Mouse (Mus musculus) forebrain, postnatal 0 days (tissue): ENCODE data around the gene Klf14. TPM values are rescaled to one million over a fixed set of nuclear protein-coding genes. Genes with fewer than 3 reads are reported as not detected.

ENCODE experiments used
- ATAC-seq: fragments of 200-750 bp; cut with Nextera tagmentation; 2 replicates; pipeline ENCODE4 v1.8.0; 2017; ENCODE audit warnings: mild to moderate bottlenecking, moderate library complexity
- DNase-seq: peaks from one replicate; pipeline ENCODE4 v3.0.0-alpha.2; 2015
- H3K27ac ChIP-seq: fragments of 300-500 bp; sonication (generic); 2 replicates; pipeline ENCODE4 v1.5.1; 2014; ENCODE audit warnings: low read depth, mild to moderate bottlenecking, antibody characterized with exemption, low read length, moderate library complexity, mixed read lengths
- H3K27me3 ChIP-seq: fragments of 300-500 bp; sonication (generic); 2 replicates; pipeline ENCODE4 v1.6.1; 2014; ENCODE audit warnings: mild to moderate bottlenecking, low read length, mixed read lengths; ENCODE audit not compliant: insufficient read depth
- H3K36me3 ChIP-seq: fragments of 300-500 bp; sonication (generic); 2 replicates; pipeline ENCODE4 v1.6.1; 2014; ENCODE audit warnings: mild to moderate bottlenecking, moderate library complexity; ENCODE audit not compliant: insufficient read depth
- H3K4me1 ChIP-seq: fragments of 300-500 bp; sonication (generic); 2 replicates; pipeline ENCODE4 v1.6.1; 2014; ENCODE audit warnings: antibody characterized with exemption; ENCODE audit not compliant: insufficient read depth
- H3K4me2 ChIP-seq: fragments of 300-500 bp; sonication (generic); 2 replicates; pipeline ENCODE4 v1.6.1; 2014; ENCODE audit warnings: low read depth, mild to moderate bottlenecking, moderate library complexity
- H3K4me3 ChIP-seq: fragments of 300-500 bp; sonication (generic); 2 replicates; pipeline ENCODE4 v1.5.1; 2014; ENCODE audit warnings: low read depth, low read length, mixed read lengths
- H3K9ac ChIP-seq: fragments of 300-500 bp; sonication (generic); 2 replicates; pipeline ENCODE4 v1.6.1; 2014; ENCODE audit warnings: mild to moderate bottlenecking
- H3K9me3 ChIP-seq: fragments of 300-500 bp; sonication (generic); 2 replicates; pipeline ENCODE4 v1.6.1; 2016; ENCODE audit warnings: low read length
- CTCF ChIP-seq: sonication (generic); IDR thresholded peaks from 2 replicates; pipeline ENCODE4 v1.5.1; 2016; ENCODE audit warnings: antibody characterized with exemption, control low read depth, low read depth
- whole genome bisulfite sequencing: fragments of 180-500 bp; shearing (Covaris S2); extraction: QIAGEN DNeasy Blood & Tissue Kit; methylation state at CpG from one replicate; pipeline ENCODE4 v1.1.7; 2014; 5-methylcytosine and 5-hydroxymethylcytosine counted together
- polyA plus RNA-seq: library from polyadenylated mRNA; unstranded; fragments of >200 nt; fragmentation: Nextera tagmentation; extraction: Ambion mirVana; gene quantifications from 2 replicates; pipeline ENCODE4 v1.2.1, GENCODE M21; 2015
- total RNA-seq: library from RNA; depleted of rRNA; stranded (reverse); fragments of >200 nt; gene quantifications from 2 replicates; pipeline ENCODE4 v1.2.3, GENCODE M21; 2014; rRNA removed

Klf14 gene
- 0.54 and 0.95 TPM in 2 replicates for total RNA-seq
- polyA plus RNA-seq, result 0.45 and 0.76 TPM in 2 replicates

DNA sequence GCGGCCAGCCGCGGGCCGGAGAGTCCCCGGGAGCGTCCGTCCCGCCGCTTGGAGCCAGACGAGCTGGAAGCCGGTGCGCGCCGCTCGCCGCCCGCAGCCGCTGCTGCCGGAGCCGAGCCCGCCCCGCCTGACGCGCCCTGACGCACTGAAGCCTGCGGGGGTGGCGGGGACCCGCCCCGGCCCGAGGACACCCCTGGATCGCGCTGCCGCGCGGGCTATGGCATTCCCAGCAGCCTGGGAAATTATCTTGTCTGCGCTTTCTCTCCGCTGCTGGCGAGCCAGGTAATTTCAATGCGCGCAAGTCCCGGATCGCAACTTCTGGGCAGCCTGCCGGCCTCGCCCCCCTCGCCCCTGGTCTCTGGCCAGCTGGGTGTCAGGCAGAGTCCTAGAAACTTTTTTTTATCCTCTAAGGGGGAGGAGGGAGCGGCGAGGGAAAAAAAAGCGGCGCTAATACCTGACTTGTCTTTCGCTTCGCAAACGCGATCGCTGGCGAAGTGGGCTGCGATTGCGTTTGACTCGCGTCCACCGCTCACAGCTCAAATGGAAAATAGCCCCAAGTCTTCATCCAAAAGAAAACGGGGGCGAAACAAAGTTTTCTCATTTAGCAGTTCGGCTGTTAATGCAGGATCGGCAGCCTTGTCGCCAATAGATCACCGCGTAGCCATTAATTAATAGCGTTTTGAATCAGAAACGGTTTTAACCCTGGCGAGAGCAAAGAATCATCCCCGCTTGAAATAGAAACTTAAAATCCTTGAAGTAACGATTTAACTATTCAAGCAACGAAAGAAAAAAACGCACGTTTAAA, at the start of gene Klf14:
Gene Klf14 (minus strand): TSS at position 343 of the 805 bp plus-strand sequence.
- Histone ChIP-seq H3K4me3 (peak within 1 kb of the TSS; percentile 44), H3K27me3 (peaks cover 65% of the 10 kb centered on the region), H3K9ac (peak within 1 kb of the TSS; percentile 14; the same call in 1 of the 2 replicates), H3K4me1 (no peaks in the 10 kb centered on the region), H3K27ac (no peak within 1 kb of the TSS), H3K9me3 (peaks cover 41% of the 10 kb centered on the region), H3K4me2 (peak within 1 kb of the TSS; percentile 65), H3K36me3 (no peaks in the 10 kb centered on the region)
- peak; percentile 65 for DNase-seq
- no peak for TF ChIP-seq CTCF
- WGBS, result 2% methylated on average over 75 of the region's 75 CpGs
- ATAC-seq, result peak; percentile 29; the same call in 1 of the 2 replicates

DNA sequence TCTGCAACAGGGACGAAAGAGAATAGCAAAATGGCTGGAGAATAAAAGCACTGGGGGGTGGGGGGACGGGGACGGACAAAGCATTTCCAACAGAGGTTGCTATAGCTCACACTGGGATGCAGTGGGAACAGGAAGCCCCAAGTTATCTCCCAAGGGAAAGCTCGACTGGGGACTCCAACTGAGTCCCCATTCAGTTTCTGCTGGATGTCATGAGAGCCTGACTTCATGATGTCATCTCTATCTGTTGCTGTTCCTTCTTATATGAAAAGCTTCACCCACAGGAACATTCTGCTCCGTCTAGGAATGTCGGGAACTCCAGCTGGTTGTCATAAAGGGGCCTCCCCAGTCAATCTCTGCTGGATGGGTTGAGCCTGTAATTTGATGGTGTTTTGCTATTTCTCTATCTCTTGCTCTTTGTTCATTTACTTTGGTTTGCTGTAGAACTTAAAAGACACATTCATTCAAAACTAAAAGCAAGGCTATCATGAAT, 47.3 kb upstream of the Klf14 start:
- Histone ChIP-seq H3K4me2 (no peak overlapping the region), H3K4me1 (0 out of 2 replicates have a peak, but pooled peaks cover 4% of the 10 kb centered on the region), H3K36me3 (no peaks in the 10 kb centered on the region), H3K27me3 (no peaks in the 10 kb centered on the region), H3K9ac (no peak overlapping the region), H3K4me3 (no peak overlapping the region), H3K9me3 (no peaks in the 10 kb centered on the region), H3K27ac (no peak overlapping the region)
- WGBS, result 83% methylated on average over 6 of the region's 6 CpGs
- ATAC-seq (no peak), DNase-seq (no peak)
- TF ChIP-seq CTCF, result no peak

DNA sequence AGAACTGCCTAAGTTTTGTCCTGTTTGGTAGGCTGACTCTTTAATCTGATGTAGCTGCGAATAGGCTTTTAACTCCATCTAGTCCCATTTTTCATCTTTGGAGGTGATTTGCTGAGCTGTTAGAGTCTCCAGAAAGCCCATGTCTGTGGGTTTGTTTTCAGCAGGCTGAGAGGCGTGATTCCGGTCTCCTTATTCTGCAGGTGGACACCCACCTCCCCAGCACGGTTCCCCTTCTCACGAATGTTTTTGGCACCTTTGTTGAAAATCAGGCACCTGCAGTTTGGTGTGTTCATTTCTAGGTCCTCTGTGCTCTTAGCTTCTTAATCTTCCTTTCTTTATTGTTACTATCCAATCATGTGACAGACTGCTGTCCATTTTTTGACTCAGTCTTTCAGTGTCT, 27.5 kb upstream of the Klf14 start:
- no peak overlapping the region for H3K4me2 ChIP-seq
- no peak for TF ChIP-seq CTCF
- ATAC-seq, result no peak
- H3K36me3 ChIP-seq, result no peaks in the 10 kb centered on the region
- H3K27me3 ChIP-seq, result no peaks in the 10 kb centered on the region
- H3K27ac ChIP-seq, result no peak overlapping the region
- DNase-seq, result no peak
- H3K4me3 ChIP-seq, result no peak overlapping the region
- no peaks in the 10 kb centered on the region for H3K9me3 ChIP-seq
- 87% methylated on average over 5 of the region's 5 CpGs for WGBS
- H3K9ac ChIP-seq, result no peak overlapping the region
- no peaks in the 10 kb centered on the region for H3K4me1 ChIP-seq

DNA sequence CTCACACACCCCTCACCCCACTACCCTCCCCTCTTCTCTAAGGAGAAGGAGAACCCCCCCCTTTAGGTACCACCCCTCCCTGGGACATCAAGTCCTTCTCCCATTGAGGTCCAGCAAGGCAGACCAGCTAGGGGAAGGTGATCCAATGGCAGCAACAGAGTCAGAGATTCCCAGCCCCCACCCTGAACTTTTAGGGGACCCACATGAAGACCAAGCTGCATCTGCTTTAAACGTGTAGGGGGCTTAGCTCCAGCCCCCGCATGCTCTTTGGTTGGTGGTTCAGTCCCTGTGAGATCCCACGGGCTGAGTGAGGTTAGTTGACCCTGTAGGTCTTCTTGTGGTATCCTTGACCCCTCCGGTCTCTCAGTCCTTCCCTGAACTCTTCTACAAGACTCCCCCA, 24.1 kb upstream of the Klf14 start:
- no peak overlapping the region for H3K9ac ChIP-seq
- WGBS, result 76% methylated on average over 4 of the region's 4 CpGs
- no peaks in the 10 kb centered on the region for H3K36me3 ChIP-seq
- no peak overlapping the region for H3K4me2 ChIP-seq
- DNase-seq (no peak), ATAC-seq (no peak)
- no peak overlapping the region for H3K27ac ChIP-seq
- no peak for TF ChIP-seq CTCF
- H3K4me1 ChIP-seq, result no peaks in the 10 kb centered on the region
- H3K9me3 ChIP-seq, result no peaks in the 10 kb centered on the region
- H3K4me3 ChIP-seq, result no peak overlapping the region
- H3K27me3 ChIP-seq, result no peaks in the 10 kb centered on the region

DNA sequence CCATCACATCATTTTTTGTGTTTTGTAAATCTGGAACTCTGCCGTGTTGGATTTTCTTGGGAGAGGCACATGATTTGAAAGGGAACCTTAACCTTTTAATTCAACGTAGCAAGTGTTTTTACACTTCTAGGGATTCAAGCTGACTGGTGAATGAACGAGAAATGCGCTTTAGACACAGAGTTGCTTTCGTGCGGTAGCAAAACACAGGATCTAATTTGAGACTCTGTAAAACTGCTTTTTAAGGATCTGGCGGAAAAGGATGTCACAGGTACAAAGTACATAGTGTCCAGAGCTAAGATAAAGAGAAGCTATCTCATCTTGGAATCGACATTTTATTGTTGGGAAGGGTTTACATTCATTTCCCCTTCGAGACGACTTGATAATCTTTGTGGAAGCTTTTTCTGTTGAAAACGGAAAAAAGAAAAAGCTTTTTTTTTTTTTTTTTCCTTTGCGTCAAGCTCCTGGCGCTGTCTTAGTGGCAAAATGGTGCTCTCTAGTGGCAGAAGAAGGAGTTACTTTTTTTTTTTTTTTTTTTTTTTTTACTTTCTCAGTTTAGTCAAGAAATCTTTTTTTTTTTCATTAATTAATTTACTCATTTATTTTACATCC, 23.6 kb upstream of the Klf14 start:
- 7% methylated on average over 13 of the region's 13 CpGs for WGBS
- TF ChIP-seq CTCF, result peak; percentile 56
- Histone ChIP-seq H3K36me3 (no peaks in the 10 kb centered on the region), H3K4me1 (no peaks in the 10 kb centered on the region), H3K27ac (no peak overlapping the region), H3K27me3 (no peaks in the 10 kb centered on the region), H3K4me3 (peak overlapping the region; percentile 33), H3K9ac (peak overlapping the region; percentile 15; the same call in 1 of the 2 replicates), H3K9me3 (no peaks in the 10 kb centered on the region), H3K4me2 (peak overlapping the region; percentile 47)
- ATAC-seq, result no peak
- peak; percentile 73 for DNase-seq

DNA sequence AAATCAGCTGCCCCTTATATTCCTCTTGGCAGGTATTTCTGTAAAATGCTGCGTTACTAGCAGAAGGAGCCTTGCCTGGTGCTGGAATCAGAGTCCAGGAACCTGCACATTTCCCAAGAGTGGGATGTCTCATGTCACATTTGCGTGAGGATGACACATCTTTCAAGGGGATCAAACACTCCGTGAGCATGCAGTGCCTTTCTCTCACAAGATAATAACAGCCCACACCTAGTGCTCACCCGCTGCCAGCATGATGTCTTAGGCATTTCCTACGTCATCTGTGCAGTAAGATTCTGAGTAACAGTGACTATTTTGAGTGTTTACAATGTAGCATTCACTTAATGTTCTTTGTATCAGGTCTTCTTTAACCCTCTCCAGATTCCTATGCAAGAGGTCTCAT, 22.5 kb upstream of the Klf14 start:
- Histone ChIP-seq H3K27ac (no peak overlapping the region), H3K4me3 (no peak overlapping the region), H3K9me3 (no peaks in the 10 kb centered on the region), H3K27me3 (no peaks in the 10 kb centered on the region), H3K4me2 (no peak overlapping the region), H3K36me3 (no peaks in the 10 kb centered on the region), H3K4me1 (no peaks in the 10 kb centered on the region), H3K9ac (no peak overlapping the region)
- DNase-seq, result no peak
- ATAC-seq, result no peak
- 70% methylated on average over 5 of the region's 5 CpGs for WGBS
- no peak for TF ChIP-seq CTCF

DNA sequence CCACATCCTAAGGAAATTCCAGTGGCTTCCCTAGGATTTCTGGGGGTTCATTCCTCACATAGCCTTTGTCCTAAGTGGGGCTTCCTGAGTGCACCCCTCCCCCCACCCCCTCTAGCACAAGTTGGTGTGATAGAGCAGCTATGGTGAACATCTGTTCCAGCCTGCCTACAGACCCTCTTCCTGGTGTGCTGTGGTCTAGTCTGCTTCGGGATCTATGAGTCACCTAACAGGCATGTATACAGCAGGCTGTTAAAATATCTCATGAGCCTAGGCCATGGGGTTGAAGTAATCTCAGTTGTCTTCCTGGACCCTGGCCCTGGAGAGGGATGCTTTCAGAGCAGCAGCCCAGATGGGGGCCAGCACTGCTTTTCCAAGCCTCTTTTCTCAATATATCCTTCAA, 19.7 kb upstream of the Klf14 start:
- TF ChIP-seq CTCF, result no peak
- WGBS, result 86% methylated on average over 1 of the region's 1 CpGs
- DNase-seq (no peak), ATAC-seq (no peak)
- Histone ChIP-seq H3K9me3 (no peaks in the 10 kb centered on the region), H3K4me3 (no peak overlapping the region), H3K9ac (no peak overlapping the region), H3K4me1 (no peaks in the 10 kb centered on the region), H3K4me2 (no peak overlapping the region), H3K36me3 (no peaks in the 10 kb centered on the region), H3K27ac (no peak overlapping the region), H3K27me3 (no peaks in the 10 kb centered on the region)
